Mouse (Mus musculus): Measurements from ENCODE around the gene Fank1.

Fank1 gene

GRCm38 (mm10) chr7:133891298-133891697 is 114.6 kb downstream of the Fank1 start:
- DNase-seq (ENCODE audit: low read depth) = no peak

GRCm38 (mm10) chr7:133891796-133892195 is 115.1 kb downstream of the Fank1 start:
- no peak for DNase-seq (ENCODE audit: low read depth)

GRCm38 (mm10) chr7:133899391-133899790 is 122.7 kb downstream of the Fank1 start:
- DNase-seq (ENCODE audit: low read depth) = no peak

- no peak for DNase-seq (ENCODE audit: low read depth)
Observed at GRCm38 (mm10) chr7:133908966-133909365, 132.3 kb downstream of the Fank1 start.

DNA sequence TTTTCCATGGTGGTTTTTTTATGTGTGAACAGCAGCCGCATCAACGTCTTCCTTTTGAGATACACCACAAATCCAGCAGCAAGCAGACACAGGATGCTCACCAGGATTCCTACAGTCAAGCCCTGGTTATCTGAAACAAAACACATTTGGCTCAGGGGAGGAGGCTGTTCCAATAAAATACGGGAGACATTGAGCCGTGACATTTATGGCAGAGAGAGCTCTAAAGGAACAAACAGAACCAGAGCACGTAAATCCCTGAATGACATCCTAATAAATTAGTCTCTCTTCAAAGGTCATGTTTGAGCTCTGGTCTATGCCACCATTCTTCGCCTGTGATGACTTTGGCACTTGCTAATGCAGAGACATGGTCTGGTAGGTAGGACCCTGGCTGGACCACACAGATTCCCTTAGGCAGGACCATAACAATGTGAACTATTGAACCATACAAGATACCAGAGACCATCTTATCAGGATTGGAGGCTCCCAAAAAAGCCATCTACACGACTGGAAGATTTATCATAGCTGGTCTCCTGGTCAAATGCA is 133.2 kb downstream of the Fank1 start:
- no peak for DNase-seq (ENCODE audit: low read depth)

- no peak for DNase-seq (ENCODE audit: low read depth)
Observed at GRCm38 (mm10) chr7:133911881-133912280, 135.2 kb downstream of the Fank1 start.

- DNase-seq (ENCODE audit: low read depth) = no peak
Observed at GRCm38 (mm10) chr7:133916230-133916629, 139.6 kb downstream of the Fank1 start.

GRCm38 (mm10) chr7:133919306-133919705 is 142.6 kb downstream of the Fank1 start:
- no peak for DNase-seq (ENCODE audit: low read depth)

DNA sequence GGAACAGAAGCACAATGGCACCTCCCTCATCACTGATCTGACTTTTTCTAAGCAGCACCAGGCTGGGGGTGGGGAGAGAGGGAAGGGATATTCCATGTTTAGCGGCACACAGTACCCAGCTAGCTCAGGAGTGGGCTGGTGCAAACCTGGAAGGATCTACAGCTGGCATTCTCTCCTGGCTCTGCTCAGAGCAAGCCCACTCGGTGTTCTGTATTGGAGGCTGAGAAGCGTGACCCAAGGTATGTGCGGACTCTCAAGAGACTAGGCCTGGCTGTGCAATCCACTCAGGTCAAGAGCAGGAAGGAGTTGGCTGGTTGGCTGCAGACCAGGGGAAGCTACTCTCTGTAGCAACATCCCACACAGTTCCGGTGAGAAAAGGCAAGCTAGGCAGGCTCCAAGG is 143.3 kb downstream of the Fank1 start:
- no peak for DNase-seq (ENCODE audit: low read depth)

GRCm38 (mm10) chr7:133920724-133921123 is 144.1 kb downstream of the Fank1 start:
- DNase-seq (ENCODE audit: low read depth) = no peak

DNA sequence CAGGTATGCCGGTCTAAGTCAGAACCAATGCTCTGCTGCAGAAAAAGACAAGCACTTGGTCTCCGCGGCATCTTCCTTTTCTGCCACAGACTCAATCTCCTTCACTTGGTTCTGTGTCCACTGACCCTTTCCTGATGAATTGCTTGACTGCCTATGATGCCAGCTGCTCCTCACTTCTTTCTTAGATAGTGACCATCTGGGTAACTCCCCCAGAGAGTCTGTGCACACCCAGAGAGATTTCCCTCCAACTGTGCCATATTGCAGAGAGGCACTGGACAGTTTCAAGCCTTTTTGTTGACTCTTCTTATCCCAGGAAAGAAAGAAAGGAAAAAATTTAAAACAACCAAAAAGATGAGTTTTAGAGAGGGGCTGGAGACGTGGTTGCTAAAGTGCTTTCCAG is 144.6 kb downstream of the Fank1 start:
- DNase-seq (ENCODE audit: low read depth) = no peak

- DNase-seq (ENCODE audit: low read depth) = no peak
Observed at GRCm38 (mm10) chr7:133923994-133924393, 147.3 kb downstream of the Fank1 start.

DNA sequence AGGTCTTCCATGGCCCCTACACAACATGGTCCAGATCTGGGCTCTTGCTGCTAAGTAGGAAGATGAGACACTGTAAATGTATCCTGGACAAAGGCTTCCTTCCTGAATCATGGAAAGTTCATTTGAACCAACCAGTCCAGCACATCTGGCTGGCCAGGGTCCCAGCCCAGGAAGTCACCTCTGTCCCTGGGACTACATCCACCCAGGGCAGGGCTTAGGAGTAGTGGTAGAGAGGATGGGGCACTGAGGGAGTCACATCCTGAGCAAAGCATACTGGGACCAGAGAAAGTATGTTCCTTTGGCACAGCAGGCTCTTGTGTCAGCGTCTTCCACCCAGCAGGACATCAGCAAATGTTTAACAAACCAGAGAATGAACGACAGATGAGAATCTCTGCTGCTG is 149.1 kb downstream of the Fank1 start:
- no peak for DNase-seq (ENCODE audit: low read depth)

GRCm38 (mm10) chr7:133928981-133929380 is 152.3 kb downstream of the Fank1 start:
- DNase-seq (ENCODE audit: low read depth) = no peak

All from 416B (cell line).